Comparison of ENCODE assay signal across 11 mouse cellular contexts in the genomic region with DNA sequence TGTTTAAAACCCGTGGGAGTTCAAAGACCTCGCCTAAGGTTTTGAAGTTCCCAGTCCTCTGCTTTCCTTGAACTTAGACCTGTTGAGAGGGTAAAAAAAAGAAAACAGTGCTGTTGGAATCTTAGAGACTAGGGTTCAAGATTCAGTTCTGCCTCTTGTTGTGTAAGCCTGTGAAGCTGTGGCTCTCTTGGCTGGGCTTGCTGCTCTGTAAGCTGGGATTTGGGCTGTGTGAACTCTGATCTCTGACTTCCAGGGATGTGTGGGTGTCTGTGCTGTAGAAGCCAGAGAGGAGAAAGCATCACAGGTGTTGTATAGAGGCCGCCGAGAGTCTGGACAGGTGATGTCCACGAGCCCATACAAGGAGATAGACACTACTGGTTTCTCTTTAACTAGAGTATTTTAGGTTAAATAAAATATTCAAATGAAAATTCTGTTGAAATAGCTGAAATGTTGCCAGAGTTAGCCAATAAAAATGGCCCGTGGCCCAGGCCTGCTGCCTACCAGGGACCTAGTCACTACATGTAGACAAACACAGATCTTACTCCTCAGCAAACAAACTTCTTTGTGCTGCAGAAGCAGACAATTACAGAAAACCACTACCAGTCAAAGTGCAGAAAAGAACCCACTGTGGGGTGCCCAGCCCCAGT.
DNase-seq lines count a peak whose midpoint lies in the region.
"Had no signal": no experiment of that assay in that cellular context is flagged by ENCODE, and none has a peak within 500 bp of the region (broad histone marks: within the 10 kb centered on the region; RNA-seq: fewer than 3 reads in every experiment).

No protein-coding gene starts in this region.

- peak; percentile 72 for DNase-seq in adrenal gland, postnatal 10 days
- DNase-seq in adrenal gland, postnatal 4 days (ENCODE audit: low spot score in 2 of 2) = no peak
- DNase-seq in kidney, adult 8-10 months = peak; percentile 41 to 59
- DNase-seq in kidney, postnatal 14 days = no peak
- DNase-seq in gonadal fat pad, adult 2 months (ENCODE audit: low read depth) = peak; percentile 89
- DNase-seq in lung, postnatal 25 days (ENCODE audit: low spot score) = peak; percentile 33
- no peak for DNase-seq in right cerebral cortex, postnatal 25 days
- DNase-seq in spleen, postnatal 36 days (ENCODE audit: low spot score in 2 of 2) = no peak
- DNase-seq: cerebellum, adult 18-20 months; layer of hippocampus, adult 9-11 months; thymus, postnatal 36 days had no signal

Comparison
In these comparisons a context has a peak if more than half of its experiments do, and no peak if none do; other contexts are left out.
1. DNase-seq: peak in adrenal gland, postnatal 10 days (single experiment), kidney, adult 8-10 months (2 of 2), gonadal fat pad, adult 2 months (single experiment) and lung, postnatal 25 days (single experiment); none in adrenal gland, postnatal 4 days (0 of 2), kidney, postnatal 14 days (single experiment), right cerebral cortex, postnatal 25 days (single experiment) and spleen, postnatal 36 days (0 of 2).